Mouse (Mus musculus) left cerebral cortex, adult 18-20 months (tissue): ENCODE data around the gene Nubp1. TPM values are rescaled to one million over a fixed set of nuclear protein-coding genes. Genes with fewer than 3 reads are reported as not detected.

ENCODE experiments used
- DNase-seq, 2 experiments: peaks; one replicate each; pipeline ENCODE4 v3.0.0; 2021 to 2022; ENCODE audit warnings: low spot score in 2 of 2, mixed read lengths in 1 of 2
- total RNA-seq, 2 experiments: library from RNA; stranded (reverse); gene quantifications; 2 replicates each; pipeline ENCODE4 v1.2.3; 2021

Gene Nubp1
- total RNA-seq, 2 experiments from 2014 or later = 16.3 to 18.5 TPM

DNA sequence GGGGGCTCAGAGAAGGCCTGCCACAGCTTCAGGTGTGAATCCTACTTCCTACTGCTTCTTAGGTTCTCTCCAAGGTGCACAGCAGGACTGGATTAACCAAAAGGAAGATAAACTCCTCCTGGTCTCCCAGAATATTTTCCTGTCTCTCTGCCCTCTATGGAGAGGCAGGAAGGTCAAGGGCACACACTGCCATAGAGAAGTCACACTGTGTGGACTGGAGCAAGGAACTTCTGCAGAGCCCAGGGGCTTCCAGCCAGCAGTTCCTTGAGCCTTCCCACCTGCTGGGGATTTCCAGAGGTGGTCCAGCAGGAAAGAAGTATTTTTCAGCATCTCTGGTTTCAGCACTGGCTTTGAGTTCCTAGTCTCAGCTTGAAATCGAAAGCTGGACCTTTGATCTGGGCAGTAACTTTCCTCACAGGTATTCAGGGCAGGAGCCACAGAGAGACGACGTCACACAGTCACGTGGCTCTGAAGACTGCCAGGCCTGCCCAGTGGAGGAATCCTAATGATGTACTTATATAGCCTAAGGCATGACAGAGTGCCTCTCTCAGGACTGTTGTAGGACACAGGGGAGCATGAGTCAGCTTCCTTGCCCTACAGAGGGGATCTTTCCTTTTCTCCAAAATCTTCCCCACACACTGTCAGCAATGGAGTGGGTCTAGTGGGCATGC, 53.4 kb downstream of the Nubp1 start:
- DNase-seq = no peak

DNA sequence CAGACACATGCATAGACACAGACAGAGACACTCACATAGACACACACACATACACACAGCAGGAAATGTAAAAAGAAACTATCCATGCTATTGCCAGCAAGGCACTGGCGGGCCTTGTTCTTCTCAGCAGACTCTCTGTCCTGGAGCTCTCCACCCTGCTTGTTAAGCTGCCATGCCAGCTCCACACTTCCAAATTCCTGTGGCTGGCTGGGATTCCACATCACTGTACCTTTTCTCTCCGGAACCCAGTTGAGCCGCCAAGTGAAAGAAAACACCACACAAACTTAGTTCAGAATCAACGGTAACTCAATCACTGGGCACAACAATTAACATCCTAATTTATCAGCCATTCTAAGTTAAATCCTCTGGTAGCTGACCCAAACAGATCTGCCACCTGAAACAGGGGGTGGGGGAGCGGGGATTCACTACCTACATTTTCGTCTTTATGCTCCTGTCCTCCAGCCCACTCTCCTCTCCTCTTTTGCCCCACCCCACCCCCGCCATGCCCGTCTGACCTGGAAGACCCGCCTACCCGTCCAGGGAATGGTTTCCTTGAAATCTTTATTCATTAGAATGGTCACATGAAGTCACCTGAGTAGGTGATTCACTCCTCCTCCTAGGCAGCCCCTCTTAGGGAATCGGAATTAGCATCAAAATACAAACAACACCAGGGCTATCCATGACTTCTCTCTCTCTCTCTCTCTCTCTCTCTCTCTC, 55.8 kb downstream of the Nubp1 start:
- no peak for DNase-seq

DNA sequence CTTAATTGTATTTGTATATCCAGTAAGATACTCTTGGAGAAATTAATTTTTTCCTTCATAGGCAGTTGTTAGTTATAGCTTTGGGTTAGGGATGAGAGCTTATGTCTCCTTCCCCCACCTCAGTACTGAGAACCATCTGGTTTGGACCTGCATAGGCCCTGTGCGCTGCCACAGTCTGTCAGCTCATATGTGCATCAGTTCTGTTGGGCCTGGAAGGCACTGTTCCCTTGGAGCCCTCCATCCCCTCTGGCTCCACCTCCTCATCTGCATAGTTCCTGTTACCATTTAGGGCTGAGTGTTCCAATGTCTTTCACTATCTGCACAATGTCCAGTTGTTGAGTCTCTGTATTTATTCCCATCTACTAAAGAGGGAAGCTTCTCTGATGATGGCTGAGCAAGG, 56.5 kb downstream of the Nubp1 start:
- DNase-seq = no peak

DNA sequence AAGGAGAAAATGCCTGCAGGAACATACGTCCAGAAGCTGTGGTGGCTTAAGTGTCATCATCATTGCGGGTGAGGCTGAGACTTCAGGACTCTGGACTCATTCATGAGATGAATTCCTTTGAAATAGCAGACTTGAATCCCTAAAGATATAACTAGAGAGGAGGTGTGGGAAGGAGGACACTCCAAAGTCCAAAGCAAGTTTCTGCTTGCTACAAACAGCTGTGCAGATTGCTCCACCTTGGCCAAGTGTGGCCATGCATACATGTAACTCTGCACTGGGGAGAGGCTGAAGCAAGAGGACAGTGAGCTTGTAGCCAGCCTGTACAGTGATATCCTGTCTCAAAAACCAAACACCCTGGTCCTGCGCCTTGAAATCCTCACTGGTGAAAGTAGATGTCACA, 60.2 kb downstream of the Nubp1 start:
- DNase-seq = no peak

Other genes starting within 250 kb of the Nubp1 start
- not detected for gene Rpl39l, start 241.7 kb upstream of the Nubp1 start, total RNA-seq
- gene Atf7ip2, start 219.2 kb upstream of the Nubp1 start, total RNA-seq = not detected
- 10 to 100 TPM in 1 of 2 experiments, 1 to 10 TPM in 1; 10.0 to 13.7 TPM for gene Emp2, start 98.0 kb upstream of the Nubp1 start, total RNA-seq
- 10 to 100 TPM in 1 of 2 experiments, 1 to 10 TPM in 1; 9.0 to 10.7 TPM for gene Tekt5, start 16.5 kb upstream of the Nubp1 start, total RNA-seq
- gene Tvp23a, start 35.4 kb downstream of the Nubp1 start, total RNA-seq = 10 to 100 TPM; 28.1 to 28.2 TPM
- gene Ciita, start 68.1 kb downstream of the Nubp1 start, total RNA-seq = under 1 TPM; 0.19 to 0.37 TPM
- gene Dexi, start 131.1 kb downstream of the Nubp1 start, total RNA-seq = 10 to 100 TPM; 64.4 to 69.2 TPM
- gene Clec16a, start 133.4 kb downstream of the Nubp1 start, total RNA-seq = 10 to 100 TPM; 98.0 to 98.1 TPM